Mouse (Mus musculus) liver, adult 2 months (tissue): ENCODE measurements at regions not wholly inside any gene's neighbourhood (a gene's known extent, or its start where the extent isn't known, plus 50 kb on each side); places are given as distances from the start of the nearest gene placed in this dataset.

Source experiments
- CTCF ChIP-seq: fragments of 200-500 bp; IDR thresholded peaks from 2 replicates; pipeline ENCODE4 v1.5.1; 2011; ENCODE audit warnings: low read depth, low read length, control low read depth
- POLR2A ChIP-seq: fragments of 200-500 bp; IDR thresholded peaks from 2 replicates; pipeline ENCODE4 v1.6.1; 2011; ENCODE audit warnings: low read length, control low read depth; ENCODE audit not compliant: insufficient read depth; ENCODE audit errors: extremely low read depth

DNA sequence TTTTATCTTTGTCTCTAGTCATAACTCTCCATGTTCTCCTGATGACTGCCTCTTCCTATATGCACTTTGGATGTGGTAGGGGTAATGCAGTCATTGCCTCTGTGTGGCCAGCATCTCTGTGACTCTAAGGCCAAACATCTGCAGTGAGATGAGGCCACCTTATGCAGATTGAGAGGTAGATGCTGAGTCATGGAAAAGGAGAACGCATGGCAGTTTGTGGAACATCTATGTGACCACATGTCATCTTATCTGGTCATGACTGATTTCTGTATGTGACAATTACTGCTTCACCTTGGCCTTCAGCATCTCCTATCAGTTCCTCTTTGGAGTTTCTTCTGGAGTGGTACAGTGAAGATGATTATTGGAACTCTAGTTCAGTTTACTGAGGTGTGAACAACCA is 319.2 kb upstream of the Klf4 start:
- TF ChIP-seq CTCF (no peak), POLR2A (no peak)
